Mouse (Mus musculus) layer of hippocampus, postnatal 36 days (tissue): ENCODE measurements around the gene Gpld1. TPM values are rescaled to one million over a fixed set of nuclear protein-coding genes. Genes with fewer than 3 reads are reported as not detected.

Experiments used
- DNase-seq, 2 experiments: peaks; one replicate each; pipeline ENCODE4 v3.0.0; 2022
- total RNA-seq, 2 experiments: library from RNA; stranded (reverse); gene quantifications; 2 replicates each; pipeline ENCODE4 v1.2.3; 2021

Gpld1 gene
- total RNA-seq, 2 experiments from 2014 or later = 15.5 to 17.3 TPM

GRCm38 (mm10) chr13:25023129-25023528, 80.2 kb downstream of the Gpld1 start:
- DNase-seq = no peak

DNA sequence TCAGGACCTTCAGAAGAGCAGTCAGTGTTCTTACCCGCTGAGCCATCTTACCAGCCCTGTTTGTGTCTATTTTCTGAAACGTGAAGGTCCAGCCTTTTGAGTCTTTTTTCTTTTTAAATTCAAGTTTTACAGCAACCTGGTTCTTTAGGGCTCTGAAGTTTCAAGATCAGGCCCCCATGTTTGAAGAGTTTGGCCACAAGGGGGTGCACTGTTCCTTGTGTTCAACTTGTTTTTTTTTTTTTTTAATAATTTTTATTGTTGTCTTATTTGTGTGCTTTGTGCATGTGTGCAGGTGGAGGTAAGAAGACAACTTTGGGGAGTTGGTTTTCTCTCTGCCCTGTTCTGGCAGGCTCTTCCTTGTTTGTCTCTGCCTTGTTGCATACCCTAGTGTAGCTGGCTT, 81.7 kb downstream of the Gpld1 start:
- DNase-seq = no peak

DNA sequence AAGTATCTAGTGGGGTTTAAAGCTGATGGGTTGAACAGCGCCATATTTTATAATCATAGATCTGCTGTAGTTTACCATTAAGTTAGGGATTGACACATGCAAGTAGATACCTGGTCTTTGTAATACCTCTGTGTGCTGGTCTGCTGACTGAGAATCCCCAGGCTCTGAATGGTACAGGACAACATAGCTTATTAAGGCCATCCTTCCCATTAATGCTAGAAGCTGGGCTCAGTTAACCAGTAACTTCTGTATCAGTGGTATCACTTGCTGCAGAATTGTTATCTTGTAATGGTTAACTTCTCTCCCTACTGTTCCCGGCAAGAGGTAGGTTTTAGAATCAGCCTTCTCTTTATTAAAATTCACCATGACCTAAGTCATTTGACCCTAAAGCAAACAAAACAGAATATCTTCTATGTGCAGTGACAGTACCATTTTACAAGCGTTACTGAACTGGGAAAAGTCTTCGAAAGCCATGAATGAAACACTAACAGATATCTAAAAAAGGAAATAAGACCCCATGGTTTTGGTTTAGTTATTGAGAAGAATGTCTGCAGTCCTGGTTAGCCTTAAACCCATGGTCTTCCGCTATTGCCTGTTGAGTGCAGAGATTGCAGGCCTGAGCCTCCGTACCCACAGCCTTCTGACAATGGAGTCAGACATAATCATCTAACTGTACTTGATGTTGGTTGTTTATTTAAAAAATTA, 83.6 kb downstream of the Gpld1 start:
- DNase-seq = no peak

GRCm38 (mm10) chr13:25027114-25027425, 84.1 kb downstream of the Gpld1 start:
- no peak for DNase-seq

DNA sequence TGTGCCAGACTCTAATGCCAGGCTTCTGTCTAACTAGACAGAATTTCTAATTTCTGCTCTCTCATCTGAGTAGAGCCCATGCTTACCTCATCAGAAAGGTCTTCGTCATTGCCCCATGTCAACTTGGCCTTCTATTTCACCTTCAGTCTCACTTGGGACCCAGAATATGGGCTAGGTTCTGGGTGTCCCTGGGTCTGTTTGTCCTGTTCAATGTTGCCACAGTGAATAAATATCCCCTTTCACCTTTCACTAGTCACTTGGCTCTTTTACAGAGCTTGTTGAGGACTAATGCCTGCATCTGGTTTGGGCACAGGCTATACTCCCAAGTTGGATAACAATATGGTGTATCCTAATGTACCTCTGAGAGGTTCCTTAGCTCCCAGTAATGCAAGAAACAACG, 96.5 kb downstream of the Gpld1 start:
- no peak for DNase-seq

Other genes with a start within 250 kb of the Gpld1 start
- not detected for gene Armh2, start 201.9 kb upstream of the Gpld1 start, total RNA-seq
- 1 to 10 TPM; 1.9 to 2.9 TPM for gene Gmnn, start 181.2 kb upstream of the Gpld1 start, total RNA-seq
- 100 to 1,000 TPM; 162 to 176 TPM for gene BC005537, start 141.5 kb upstream of the Gpld1 start, total RNA-seq
- gene Acot13, start 111.6 kb upstream of the Gpld1 start, total RNA-seq = 100 to 1,000 TPM; 109 to 111 TPM
- gene Tdp2, start 111.5 kb upstream of the Gpld1 start, total RNA-seq = 10 to 100 TPM; 20.9 to 23.7 TPM
- 10 to 100 TPM; 26.8 to 28.0 TPM for gene D130043K22Rik, start 98.0 kb upstream of the Gpld1 start, total RNA-seq
- gene Aldh5a1, start 5.5 kb upstream of the Gpld1 start, total RNA-seq = 10 to 100 TPM; 60.9 to 64.0 TPM
- 10 to 100 TPM; 57.9 to 63.5 TPM for gene Mrs2, start 77.2 kb downstream of the Gpld1 start, total RNA-seq
- gene Dcdc2a, start 112.9 kb downstream of the Gpld1 start, total RNA-seq = 10 to 100 TPM in 1 of 2 experiments, 1 to 10 TPM in 1; 9.9 to 10.3 TPM